Mouse (Mus musculus): Measurements from ENCODE around the gene Stambpl1. TPM values are rescaled to one million over a fixed set of nuclear protein-coding genes. Genes with fewer than 3 reads are reported as not detected.

The Stambpl1 gene
- not detected in 2 replicates for polyA plus RNA-seq (2012; ENCODE audit: insufficient read depth, insufficient read length, low replicate concordance, missing spikeins)

DNA sequence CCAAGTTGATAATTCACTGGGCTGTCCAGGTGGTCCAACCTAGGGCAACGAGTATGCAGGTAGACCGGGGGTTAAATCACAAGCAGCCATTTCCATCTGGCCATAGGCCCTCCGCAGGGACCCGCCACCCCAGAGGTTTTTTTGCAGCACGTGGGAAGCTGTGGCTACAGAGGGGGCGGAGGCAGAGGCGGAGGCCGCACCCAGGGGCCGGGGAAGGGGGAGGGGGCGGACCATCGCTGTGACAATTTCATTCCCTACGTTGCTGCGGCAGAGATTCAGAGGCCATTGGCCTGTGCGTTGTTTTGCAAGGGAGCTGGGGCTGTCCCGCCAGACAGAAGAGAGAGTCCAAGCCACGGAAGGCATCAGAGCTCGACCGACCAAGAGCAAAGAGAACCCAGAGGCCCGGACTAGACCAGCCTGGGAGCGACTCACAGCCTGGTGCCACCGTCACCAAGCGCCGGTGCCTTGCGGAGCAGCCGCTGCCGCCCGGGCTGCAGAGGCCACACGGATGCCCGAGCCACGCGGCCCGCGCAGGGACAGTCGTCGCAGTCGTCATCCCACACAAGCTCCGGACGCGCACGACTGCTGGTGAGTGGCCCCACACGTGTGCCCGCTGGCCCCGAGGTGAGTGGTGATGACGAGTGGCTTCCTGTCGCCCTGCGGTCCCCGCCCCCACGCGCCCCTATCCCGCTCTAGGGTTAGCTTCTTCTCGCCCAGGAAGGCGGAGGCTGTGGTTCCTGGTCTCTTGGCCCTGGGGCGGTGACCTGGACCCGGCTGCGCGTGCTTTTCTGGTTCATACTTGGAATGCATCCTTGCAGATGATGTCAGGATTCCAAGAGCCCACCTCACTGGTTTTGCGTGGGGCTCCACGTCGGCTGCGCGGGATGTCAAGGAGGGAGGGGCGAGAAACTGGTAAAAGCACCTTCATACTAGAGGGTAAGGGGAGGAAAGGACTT, at the start of gene Stambpl1:
Gene Stambpl1 (plus strand): TSS at position 222 of the 956 bp plus-strand sequence.
- H3K27ac ChIP-seq (ENCODE audit: insufficient read depth, low read depth, low read length), result peak within 1 kb of the TSS; percentile 28
- peak within 1 kb of the TSS; percentile 66 for H3K4me3 ChIP-seq (ENCODE audit: insufficient read depth, low read depth, low read length)
- H3K4me1 ChIP-seq (ENCODE audit: control insufficient read depth, insufficient read depth, low read length), result 0 out of 2 replicates have a peak, but pooled peaks cover 6% of the 10 kb centered on the region
- under 1% methylated on average over 62 of the region's 62 CpGs for WGBS
- TF ChIP-seq POLR2A (IDR thresholded peaks at IDR 0.05; ENCODE audit: insufficient read depth, low read depth, low read length) (no peak), CTCF (IDR thresholded peaks at IDR 0.05; ENCODE audit: insufficient read depth, low read depth, low read length) (no peak)

DNA sequence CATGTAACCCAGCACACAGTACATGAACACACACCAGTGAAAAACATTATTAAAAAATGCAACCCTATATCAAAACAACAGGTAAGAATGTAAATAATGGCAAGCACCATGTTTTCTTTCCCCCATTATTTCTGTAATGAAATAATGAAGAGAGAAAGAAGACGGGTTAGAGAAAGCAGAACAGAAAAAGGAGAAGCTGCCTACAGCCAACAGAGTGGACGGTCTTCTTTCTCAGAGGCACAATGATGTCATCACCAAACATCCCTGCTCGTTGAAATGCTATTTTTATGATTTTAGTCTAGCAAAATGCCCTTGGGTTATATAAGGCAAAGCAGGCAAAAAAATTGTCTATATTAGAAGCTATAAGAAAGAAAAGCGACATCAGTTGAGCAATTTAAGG, 43.6 kb upstream of the Stambpl1 start:
- no peak for TF ChIP-seq POLR2A (IDR thresholded peaks at IDR 0.05; ENCODE audit: insufficient read depth, low read depth, low read length)
- no peak for TF ChIP-seq CTCF (IDR thresholded peaks at IDR 0.05; ENCODE audit: insufficient read depth, low read depth, low read length)
- no peak overlapping the region for H3K27ac ChIP-seq (ENCODE audit: insufficient read depth, low read depth, low read length)
- no peak overlapping the region for H3K4me3 ChIP-seq (ENCODE audit: insufficient read depth, low read depth, low read length)
- WGBS, result 84% methylated on average over 4 of the region's 4 CpGs
- H3K4me1 ChIP-seq (ENCODE audit: control insufficient read depth, insufficient read depth, low read length), result no peaks in the 10 kb centered on the region

DNA sequence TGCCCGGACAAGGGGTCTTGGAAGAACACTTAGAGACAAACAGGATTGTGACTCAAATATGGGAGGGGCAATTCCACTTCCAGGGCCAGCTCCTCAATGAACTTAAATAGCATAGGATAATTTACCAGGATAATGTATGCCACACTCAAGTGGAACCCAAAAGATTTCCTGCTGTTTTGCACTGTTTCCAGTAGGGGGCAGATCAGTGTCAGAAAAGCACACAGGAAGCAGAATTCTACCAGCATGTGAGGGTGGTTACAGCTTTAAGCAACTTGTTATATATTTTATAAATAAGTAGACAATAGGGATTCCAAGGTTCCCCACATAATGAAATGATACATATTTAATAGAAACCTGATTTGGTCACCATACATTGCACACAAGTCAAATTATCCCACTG, 40.1 kb upstream of the Stambpl1 start:
- WGBS, result 76% methylated on average over 1 of the region's 1 CpGs
- H3K4me1 ChIP-seq (ENCODE audit: control insufficient read depth, insufficient read depth, low read length), result no peaks in the 10 kb centered on the region
- no peak overlapping the region for H3K27ac ChIP-seq (ENCODE audit: insufficient read depth, low read depth, low read length)
- TF ChIP-seq CTCF (IDR thresholded peaks at IDR 0.05; ENCODE audit: insufficient read depth, low read depth, low read length) (no peak), POLR2A (IDR thresholded peaks at IDR 0.05; ENCODE audit: insufficient read depth, low read depth, low read length) (no peak)
- no peak overlapping the region for H3K4me3 ChIP-seq (ENCODE audit: insufficient read depth, low read depth, low read length)

DNA sequence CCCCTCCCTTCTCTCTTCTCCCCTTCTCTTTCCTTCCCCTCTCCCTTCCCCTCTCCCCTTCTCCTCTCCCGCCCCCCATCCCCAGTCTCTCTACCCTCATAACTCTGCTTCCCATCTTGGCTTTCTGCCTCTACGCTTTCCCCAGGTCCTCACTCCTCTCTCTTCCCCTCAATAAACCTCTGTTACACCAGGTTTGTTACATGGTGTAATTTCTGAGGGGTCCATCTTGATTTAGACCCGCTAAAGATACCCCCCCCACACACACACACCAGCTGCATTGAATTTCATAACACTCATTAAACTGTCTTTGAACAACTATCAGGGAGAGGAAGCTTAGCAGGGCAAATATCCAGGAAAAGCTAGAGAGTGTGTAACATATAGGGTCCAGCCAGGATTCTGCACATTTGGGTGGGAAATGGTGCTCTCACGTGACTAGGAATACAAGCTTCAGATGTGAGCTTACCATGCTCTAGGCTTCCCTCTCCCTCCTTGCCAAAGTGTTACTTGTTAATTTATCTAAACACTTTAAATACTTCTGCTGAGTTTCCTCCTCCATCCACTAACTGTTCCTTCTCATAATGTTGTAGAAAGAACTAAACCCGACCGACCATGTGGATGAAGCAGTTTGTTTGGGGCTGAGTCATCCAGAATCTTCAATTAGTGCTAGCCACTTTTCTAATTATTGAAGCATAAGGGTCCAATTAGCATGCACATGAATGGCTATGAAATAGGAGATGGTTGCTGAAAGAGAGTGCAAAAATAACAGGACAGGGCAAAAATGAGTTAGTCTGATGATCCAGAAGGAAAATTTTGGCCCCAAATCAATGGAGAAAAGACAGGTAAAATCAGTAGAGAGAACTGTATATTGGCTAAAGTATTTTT, 38.5 kb upstream of the Stambpl1 start:
- Histone ChIP-seq H3K4me3 (ENCODE audit: insufficient read depth, low read depth, low read length) (no peak overlapping the region), H3K27ac (ENCODE audit: insufficient read depth, low read depth, low read length) (no peak overlapping the region), H3K4me1 (ENCODE audit: control insufficient read depth, insufficient read depth, low read length) (no peaks in the 10 kb centered on the region)
- TF ChIP-seq CTCF (IDR thresholded peaks at IDR 0.05; ENCODE audit: insufficient read depth, low read depth, low read length), result no peak
- WGBS, result 49% methylated on average over 6 of the region's 6 CpGs

DNA sequence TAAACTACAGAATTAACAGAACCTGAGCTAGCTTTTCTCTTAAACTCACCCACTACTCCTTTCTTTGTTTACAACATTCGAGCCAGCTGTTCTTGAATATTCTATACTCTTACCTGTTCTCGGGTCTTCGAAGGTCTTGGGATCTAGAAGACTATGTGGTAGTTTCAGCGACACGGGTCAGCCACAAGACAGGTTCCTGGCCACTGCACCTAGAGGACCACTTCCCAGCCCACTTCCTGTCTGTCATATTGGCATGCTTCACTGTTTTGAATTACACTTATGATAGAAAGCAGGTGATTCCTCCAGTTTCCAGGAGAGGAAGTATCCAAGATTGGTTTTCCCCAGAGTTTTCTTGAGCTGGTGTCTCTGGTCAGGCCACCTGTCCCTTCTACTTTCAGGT, 29.3 kb upstream of the Stambpl1 start:
- Histone ChIP-seq H3K4me1 (ENCODE audit: control insufficient read depth, insufficient read depth, low read length) (no peaks in the 10 kb centered on the region), H3K4me3 (ENCODE audit: insufficient read depth, low read depth, low read length) (no peak overlapping the region), H3K27ac (ENCODE audit: insufficient read depth, low read depth, low read length) (no peak overlapping the region)
- no peak for TF ChIP-seq POLR2A (IDR thresholded peaks at IDR 0.05; ENCODE audit: insufficient read depth, low read depth, low read length)
- TF ChIP-seq CTCF (IDR thresholded peaks at IDR 0.05; ENCODE audit: insufficient read depth, low read depth, low read length), result no peak
- 90% methylated on average over 5 of the region's 5 CpGs for WGBS

DNA sequence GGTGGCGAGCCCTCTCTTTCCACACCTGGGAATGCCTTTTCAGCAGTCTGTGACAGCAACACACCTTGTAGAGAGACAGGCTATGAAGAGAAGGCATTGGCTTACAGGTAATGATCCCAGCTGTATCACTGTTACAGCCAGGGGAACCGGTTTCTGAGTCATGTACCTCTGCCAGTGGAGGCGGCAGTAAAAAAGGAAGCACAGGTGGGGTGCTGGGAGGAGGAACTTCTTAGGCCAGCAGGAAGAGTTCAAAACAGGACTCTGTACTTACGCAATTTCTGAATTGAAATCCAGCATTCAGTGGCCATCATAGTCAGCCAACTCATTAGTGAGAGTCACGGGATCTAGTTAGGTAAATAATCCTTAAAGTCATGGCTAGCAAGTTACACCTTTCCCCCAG, 26.1 kb upstream of the Stambpl1 start, which contains the start of gene Ankrd22:
Gene Ankrd22 (minus strand): TSS at position 163 of the 400 bp plus-strand sequence.
- H3K4me3 ChIP-seq (ENCODE audit: insufficient read depth, low read depth, low read length), result no peak within 1 kb of the TSS
- H3K27ac ChIP-seq (ENCODE audit: insufficient read depth, low read depth, low read length), result no peak within 1 kb of the TSS
- no peaks in the 10 kb centered on the region for H3K4me1 ChIP-seq (ENCODE audit: control insufficient read depth, insufficient read depth, low read length)
- WGBS, result 88% methylated on average over 5 of the region's 5 CpGs
- no peak for TF ChIP-seq POLR2A (IDR thresholded peaks at IDR 0.05; ENCODE audit: insufficient read depth, low read depth, low read length)
- TF ChIP-seq CTCF (IDR thresholded peaks at IDR 0.05; ENCODE audit: insufficient read depth, low read depth, low read length), result no peak

DNA sequence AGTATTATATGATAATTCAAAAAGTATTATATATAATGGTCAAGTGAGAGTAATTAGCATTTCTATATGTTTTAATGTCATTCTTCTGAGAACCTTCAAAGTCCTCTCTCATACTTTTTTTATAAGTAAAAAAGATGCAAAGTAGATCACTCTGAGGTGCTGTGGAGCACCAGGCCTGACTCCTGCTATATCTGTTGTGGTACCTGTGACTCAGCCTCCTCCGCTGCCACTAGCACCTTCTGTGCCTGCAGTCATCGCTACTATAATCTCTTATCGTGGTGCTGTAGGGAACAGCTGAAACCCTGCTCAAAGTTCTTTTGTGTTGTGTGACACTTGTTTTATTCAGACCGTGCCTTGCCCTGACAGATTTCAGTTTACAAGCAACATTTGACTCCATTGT, 25.6 kb upstream of the Stambpl1 start:
- Histone ChIP-seq H3K4me1 (ENCODE audit: control insufficient read depth, insufficient read depth, low read length) (no peaks in the 10 kb centered on the region), H3K4me3 (ENCODE audit: insufficient read depth, low read depth, low read length) (no peak overlapping the region), H3K27ac (ENCODE audit: insufficient read depth, low read depth, low read length) (no peak overlapping the region)
- TF ChIP-seq POLR2A (IDR thresholded peaks at IDR 0.05; ENCODE audit: insufficient read depth, low read depth, low read length) (no peak), CTCF (IDR thresholded peaks at IDR 0.05; ENCODE audit: insufficient read depth, low read depth, low read length) (no peak)
- WGBS, result 76% methylated on average over 4 of the region's 4 CpGs

DNA sequence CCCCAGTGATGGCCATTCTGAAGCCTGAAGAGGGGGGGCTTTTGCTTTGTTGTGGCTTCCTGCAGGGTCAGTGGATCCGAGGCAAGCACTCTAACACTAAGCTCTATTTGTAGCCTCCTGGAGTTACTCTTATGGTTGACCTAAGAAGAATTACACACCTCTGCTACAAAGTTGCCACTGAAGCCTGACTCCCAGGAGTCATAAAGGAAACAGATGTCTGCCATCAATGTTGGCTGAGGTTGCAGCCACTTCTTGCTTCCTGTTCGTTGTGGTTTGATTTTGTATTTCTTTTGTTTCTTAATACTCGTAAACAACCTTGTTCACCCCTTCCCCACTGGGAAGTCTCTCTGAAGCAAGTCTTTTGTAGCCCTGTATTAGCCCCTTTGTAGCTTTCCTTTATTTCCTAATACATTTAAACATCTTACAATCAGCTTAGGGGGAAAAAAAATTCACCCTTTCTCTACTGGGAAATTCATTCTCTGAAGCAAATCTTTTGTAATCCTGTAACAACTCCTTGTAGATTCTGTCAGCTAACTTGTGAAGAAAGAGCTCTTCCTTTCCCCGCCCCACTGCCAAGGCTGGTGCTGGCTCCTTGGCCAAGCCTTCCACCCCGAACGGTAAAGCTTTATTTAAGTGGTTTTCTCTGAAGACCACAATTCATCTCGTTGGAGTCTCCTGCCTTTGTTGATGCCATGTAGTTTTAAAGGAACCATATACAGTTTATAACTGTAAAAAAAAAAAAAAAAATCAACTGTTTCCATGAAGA, 23.9 kb upstream of the Stambpl1 start:
- no peak overlapping the region for H3K4me3 ChIP-seq (ENCODE audit: insufficient read depth, low read depth, low read length)

More for the DNA sequence above, 23.9 kb upstream of the Stambpl1 start:
- Histone ChIP-seq H3K27ac (ENCODE audit: insufficient read depth, low read depth, low read length) (no peak overlapping the region), H3K4me1 (ENCODE audit: control insufficient read depth, insufficient read depth, low read length) (no peaks in the 10 kb centered on the region)
- WGBS, result 48% methylated on average over 7 of the region's 7 CpGs
- no peak for TF ChIP-seq POLR2A (IDR thresholded peaks at IDR 0.05; ENCODE audit: insufficient read depth, low read depth, low read length)
- TF ChIP-seq CTCF (IDR thresholded peaks at IDR 0.05; ENCODE audit: insufficient read depth, low read depth, low read length), result no peak
